Mouse (Mus musculus): ENCODE results near the gene Lypd9. TPM values are rescaled to one million over a fixed set of nuclear protein-coding genes. Genes with fewer than 3 reads are reported as not detected.
A peak's percentile ranks its signal among the peaks of the same experiment; 100 is the strongest.

The Lypd9 gene
- polyA plus RNA-seq, 1 experiment from 2014 or later, result not detected

GRCm38 (mm10) chr11:58420815-58421214 is 31.9 kb downstream of the Lypd9 start, which contains the start of gene 1810065E05Rik:
Gene 1810065E05Rik, plus strand, starts transcription at chr11:58421111.
- H3K9ac ChIP-seq (ENCODE audit: low read length), result no peak within 1 kb of the TSS
- 86% methylated on average over 1 of the region's 1 CpGs for WGBS

GRCm38 (mm10) chr11:58418336-58418735 is 34.4 kb downstream of the Lypd9 start:
- no peak for DNase-seq (ENCODE audit: low spot score, missing footprints)
- Histone ChIP-seq H3K36me3 (ENCODE audit: control insufficient read depth, insufficient read depth, low read length) (no peaks in the 10 kb centered on the region), H3K27me3 (ENCODE audit: control insufficient read depth, insufficient read depth, low read length) (no peaks in the 10 kb centered on the region), H3K4me3 (ENCODE audit: low read depth, low read length) (no peak overlapping the region), H3K9ac (ENCODE audit: low read length) (no peak overlapping the region), H3K9me3 (ENCODE audit: control insufficient read depth, low read length) (no peaks in the 10 kb centered on the region), H3K27ac (ENCODE audit: low read depth, low read length) (no peak overlapping the region), H3K4me2 (no peak overlapping the region), H3K4me1 (ENCODE audit: control insufficient read depth, insufficient read depth, low read length) (no peaks in the 10 kb centered on the region)
- ATAC-seq (ENCODE audit: low FRiP score), result no peak
- WGBS, result 84% methylated on average over 3 of the region's 3 CpGs

More at GRCm38 (mm10) chr11:58420815-58421214, 31.9 kb downstream of the Lypd9 start, which contains the start of gene 1810065E05Rik:
- no peak for ATAC-seq (ENCODE audit: low FRiP score)
- no peaks in the 10 kb centered on the region for H3K27me3 ChIP-seq (ENCODE audit: control insufficient read depth, insufficient read depth, low read length)
- H3K4me2 ChIP-seq, result no peak within 1 kb of the TSS
- H3K4me3 ChIP-seq (ENCODE audit: low read depth, low read length), result no peak within 1 kb of the TSS
- no peaks in the 10 kb centered on the region for H3K9me3 ChIP-seq (ENCODE audit: control insufficient read depth, low read length)
- DNase-seq (ENCODE audit: low spot score, missing footprints), result no peak
- no peaks in the 10 kb centered on the region for H3K4me1 ChIP-seq (ENCODE audit: control insufficient read depth, insufficient read depth, low read length)
- H3K27ac ChIP-seq (ENCODE audit: low read depth, low read length), result no peak within 1 kb of the TSS
- H3K36me3 ChIP-seq (ENCODE audit: control insufficient read depth, insufficient read depth, low read length), result no peaks in the 10 kb centered on the region

- H3K27ac ChIP-seq (ENCODE audit: low read depth, low read length), result no peak overlapping the region
- H3K4me2 ChIP-seq, result no peak overlapping the region
- no peaks in the 10 kb centered on the region for H3K4me1 ChIP-seq (ENCODE audit: control insufficient read depth, insufficient read depth, low read length)
- ATAC-seq (ENCODE audit: low FRiP score) (no peak), DNase-seq (ENCODE audit: low spot score, missing footprints) (no peak)
- no peaks in the 10 kb centered on the region for H3K36me3 ChIP-seq (ENCODE audit: control insufficient read depth, insufficient read depth, low read length)
- H3K9me3 ChIP-seq (ENCODE audit: control insufficient read depth, low read length), result no peaks in the 10 kb centered on the region
- no peak overlapping the region for H3K4me3 ChIP-seq (ENCODE audit: low read depth, low read length)
- 88% methylated on average over 3 of the region's 3 CpGs for WGBS
- H3K9ac ChIP-seq (ENCODE audit: low read length), result no peak overlapping the region
- no peaks in the 10 kb centered on the region for H3K27me3 ChIP-seq (ENCODE audit: control insufficient read depth, insufficient read depth, low read length)
These were observed 44.7 kb downstream of the Lypd9 start for GRCm38 (mm10) chr11:58408066-58408465.

- 0 out of 2 replicates have a peak overlapping the region, but pooled peaks have one; percentile 27 for H3K9ac ChIP-seq (ENCODE audit: low read length)
- no peak overlapping the region for H3K4me2 ChIP-seq
- no peak overlapping the region; the same call in 1 of the 2 replicates for H3K27ac ChIP-seq (ENCODE audit: low read depth, low read length)
- 54% methylated on average over 5 of the region's 5 CpGs for WGBS
- no peak for ATAC-seq (ENCODE audit: low FRiP score)
- DNase-seq (ENCODE audit: low spot score, missing footprints), result no peak
- H3K4me3 ChIP-seq (ENCODE audit: low read depth, low read length), result no peak overlapping the region
- H3K27me3 ChIP-seq (ENCODE audit: control insufficient read depth, insufficient read depth, low read length), result no peaks in the 10 kb centered on the region
- peaks cover 3% of the 10 kb centered on the region; the same call in 1 of the 2 replicates for H3K4me1 ChIP-seq (ENCODE audit: control insufficient read depth, insufficient read depth, low read length)
- H3K9me3 ChIP-seq (ENCODE audit: control insufficient read depth, low read length), result no peaks in the 10 kb centered on the region
- no peaks in the 10 kb centered on the region for H3K36me3 ChIP-seq (ENCODE audit: control insufficient read depth, insufficient read depth, low read length)
These were observed 52.1 kb downstream of the Lypd9 start for GRCm38 (mm10) chr11:58400655-58401054.

- no peaks in the 10 kb centered on the region for H3K9me3 ChIP-seq (ENCODE audit: control insufficient read depth, low read length)
- no peak overlapping the region for H3K9ac ChIP-seq (ENCODE audit: low read length)
- H3K36me3 ChIP-seq (ENCODE audit: control insufficient read depth, insufficient read depth, low read length), result no peaks in the 10 kb centered on the region
- peak overlapping the region; percentile 11; the same call in 1 of the 2 replicates for H3K4me2 ChIP-seq
- DNase-seq (ENCODE audit: low spot score, missing footprints) (no peak), ATAC-seq (ENCODE audit: low FRiP score) (peak; percentile 59)
- WGBS, result 60% methylated on average over 6 of the region's 6 CpGs
- H3K4me1 ChIP-seq (ENCODE audit: control insufficient read depth, insufficient read depth, low read length), result peaks cover 3% of the 10 kb centered on the region; the same call in 1 of the 2 replicates
- no peak overlapping the region for H3K27ac ChIP-seq (ENCODE audit: low read depth, low read length)
- no peaks in the 10 kb centered on the region for H3K27me3 ChIP-seq (ENCODE audit: control insufficient read depth, insufficient read depth, low read length)
- H3K4me3 ChIP-seq (ENCODE audit: low read depth, low read length), result no peak overlapping the region
These were observed 52.6 kb downstream of the Lypd9 start for GRCm38 (mm10) chr11:58399985-58400645.

Other genes starting within 250 kb of the Lypd9 start
- not detected in 2 replicates for gene 4930438A08Rik, start 178.1 kb downstream of the Lypd9 start, polyA plus RNA-seq (2014; fragmentation: Nextera tagmentation; extraction: Ambion mirVana)
- gene Zfp692, start 145.9 kb downstream of the Lypd9 start, polyA plus RNA-seq (2014; fragmentation: Nextera tagmentation; extraction: Ambion mirVana), result 13.2 and 13.4 TPM in 2 replicates
- 22.8 and 22.9 TPM in 2 replicates for gene Zfp672, start 122.6 kb downstream of the Lypd9 start, polyA plus RNA-seq (2014; fragmentation: Nextera tagmentation; extraction: Ambion mirVana)
- 26.8 and 34.2 TPM in 2 replicates for gene Sh3bp5l, start 122.2 kb downstream of the Lypd9 start, polyA plus RNA-seq (2014; fragmentation: Nextera tagmentation; extraction: Ambion mirVana)
- gene Lypd8, start 73.9 kb downstream of the Lypd9 start, polyA plus RNA-seq (2014; fragmentation: Nextera tagmentation; extraction: Ambion mirVana), result not detected in 2 replicates
- not detected in 2 replicates for gene 1810065E05Rik, start 31.8 kb downstream of the Lypd9 start, polyA plus RNA-seq (2014; fragmentation: Nextera tagmentation; extraction: Ambion mirVana)
- gene Gm12253, start 20.4 kb downstream of the Lypd9 start, polyA plus RNA-seq (2014; fragmentation: Nextera tagmentation; extraction: Ambion mirVana), result not detected in 2 replicates
- not detected in 2 replicates for gene Olfr30, start 9.3 kb upstream of the Lypd9 start, polyA plus RNA-seq (2014; fragmentation: Nextera tagmentation; extraction: Ambion mirVana)
- not detected in 2 replicates for gene Olfr332, start 39.6 kb upstream of the Lypd9 start, polyA plus RNA-seq (2014; fragmentation: Nextera tagmentation; extraction: Ambion mirVana)
- not detected in 2 replicates for gene Olfr331, start 49.6 kb upstream of the Lypd9 start, polyA plus RNA-seq (2014; fragmentation: Nextera tagmentation; extraction: Ambion mirVana)
- gene Olfr330, start 81.9 kb upstream of the Lypd9 start, polyA plus RNA-seq (2014; fragmentation: Nextera tagmentation; extraction: Ambion mirVana), result not detected in 2 replicates
- not detected in 2 replicates for gene Olfr329-ps, start 93.5 kb upstream of the Lypd9 start, polyA plus RNA-seq (2014; fragmentation: Nextera tagmentation; extraction: Ambion mirVana)
- gene Olfr328, start 102.7 kb upstream of the Lypd9 start, polyA plus RNA-seq (2014; fragmentation: Nextera tagmentation; extraction: Ambion mirVana), result 0.04 TPM in 1 of 2 replicates, not detected in the other
- gene Olfr224, start 117.6 kb upstream of the Lypd9 start, polyA plus RNA-seq (2014; fragmentation: Nextera tagmentation; extraction: Ambion mirVana), result not detected in 2 replicates
- gene Olfr325, start 124.8 kb upstream of the Lypd9 start, polyA plus RNA-seq (2014; fragmentation: Nextera tagmentation; extraction: Ambion mirVana), result not detected in 2 replicates
- gene Olfr324, start 142.2 kb upstream of the Lypd9 start, polyA plus RNA-seq (2014; fragmentation: Nextera tagmentation; extraction: Ambion mirVana), result not detected in 2 replicates
- not detected in 2 replicates for gene 2210407C18Rik, start 163.2 kb upstream of the Lypd9 start, polyA plus RNA-seq (2014; fragmentation: Nextera tagmentation; extraction: Ambion mirVana)
- gene Olfr323, start 177.6 kb upstream of the Lypd9 start, polyA plus RNA-seq (2014; fragmentation: Nextera tagmentation; extraction: Ambion mirVana), result not detected in 2 replicates
- 0.10 and 0.63 TPM in 2 replicates for gene Trim58, start 187.5 kb upstream of the Lypd9 start, polyA plus RNA-seq (2014; fragmentation: Nextera tagmentation; extraction: Ambion mirVana)
- 0.07 TPM in 1 of 2 replicates, not detected in the other for gene Olfr322, start 205.9 kb upstream of the Lypd9 start, polyA plus RNA-seq (2014; fragmentation: Nextera tagmentation; extraction: Ambion mirVana)
- not detected in 2 replicates for gene Olfr320, start 228.2 kb upstream of the Lypd9 start, polyA plus RNA-seq (2014; fragmentation: Nextera tagmentation; extraction: Ambion mirVana)
- gene Olfr319, start 246.2 kb upstream of the Lypd9 start, polyA plus RNA-seq (2014; fragmentation: Nextera tagmentation; extraction: Ambion mirVana), result not detected in 2 replicates

Data from midbrain, embryonic 11.5 days (tissue).